Mouse (Mus musculus): ENCODE results near the gene 9530068E07Rik.

Gene 9530068E07Rik

GRCm38 (mm10) chr11:52421053-52421778, 25.0 kb downstream of the 9530068E07Rik start:
- peak; percentile 82 for DNase-seq (ENCODE audit: low read depth)

- DNase-seq (ENCODE audit: low read depth), result no peak
Measured at GRCm38 (mm10) chr11:52429440-52429839, 33.2 kb downstream of the 9530068E07Rik start.

DNA sequence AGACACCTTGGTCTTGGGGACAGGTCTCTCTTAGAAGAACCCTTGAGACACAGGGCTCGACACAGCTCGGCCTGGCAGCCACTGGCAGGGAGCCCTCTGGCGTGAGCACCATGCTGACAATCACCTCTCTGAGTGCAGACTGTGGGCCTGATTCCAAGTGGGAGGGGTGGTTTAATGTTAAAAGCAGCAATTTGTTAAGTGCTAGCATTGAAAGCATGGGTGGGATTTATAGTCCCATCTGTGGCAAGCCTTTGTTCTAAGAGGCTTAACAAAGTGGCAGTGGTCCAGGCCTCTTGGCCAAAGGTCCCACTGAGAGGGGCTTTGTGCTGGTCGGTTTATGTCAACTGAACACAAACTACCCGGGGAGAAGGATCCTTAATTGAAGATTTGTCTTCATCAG, 35.4 kb downstream of the 9530068E07Rik start:
- no peak for DNase-seq (ENCODE audit: low read depth)

DNA sequence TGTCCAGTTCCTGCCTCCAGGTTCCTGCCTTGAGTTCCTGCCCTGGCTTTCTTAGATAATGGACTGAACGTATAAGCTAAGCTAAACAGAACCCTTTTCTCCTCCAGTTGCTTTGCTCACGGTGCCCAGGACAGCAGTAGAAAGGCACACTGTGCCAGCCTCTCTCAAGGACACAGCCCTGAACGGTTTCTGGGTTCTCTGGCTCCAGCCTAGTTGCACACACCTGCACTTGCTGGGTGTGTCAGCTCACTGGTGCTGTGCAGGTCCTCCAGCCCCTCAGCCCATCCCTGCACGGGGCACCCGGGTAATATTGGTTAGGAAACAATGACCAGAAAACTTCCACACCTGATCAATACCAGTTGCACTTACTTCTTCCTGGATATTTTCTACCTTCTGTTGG, 35.9 kb downstream of the 9530068E07Rik start:
- DNase-seq (ENCODE audit: low read depth), result no peak

- no peak for DNase-seq (ENCODE audit: low read depth)
Measured at GRCm38 (mm10) chr11:52433076-52433796, 37.0 kb downstream of the 9530068E07Rik start.

GRCm38 (mm10) chr11:52433797-52434195, 37.6 kb downstream of the 9530068E07Rik start:
- no peak for DNase-seq (ENCODE audit: low read depth)

DNA sequence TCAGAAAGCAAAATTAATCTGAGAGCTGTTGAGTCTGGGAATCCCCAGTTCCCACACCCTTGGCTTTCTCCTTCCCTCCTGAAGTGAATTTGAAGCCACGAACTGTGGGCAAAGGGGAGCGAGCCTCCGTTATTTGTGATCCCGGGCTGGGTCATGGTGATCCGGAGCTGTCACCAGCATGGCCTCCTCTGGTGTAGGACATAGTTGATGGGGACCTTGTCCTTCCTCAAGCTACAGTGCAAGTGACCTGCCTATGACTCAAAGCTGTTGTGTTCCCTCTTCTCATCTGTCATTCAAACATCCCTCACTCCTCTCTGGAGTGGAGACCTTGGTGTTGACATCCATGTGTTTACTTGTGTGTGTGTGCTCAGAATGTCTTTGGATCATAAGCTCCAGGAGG, 39.2 kb downstream of the 9530068E07Rik start:
- DNase-seq (ENCODE audit: low read depth), result no peak

GRCm38 (mm10) chr11:52437123-52437522, 40.9 kb downstream of the 9530068E07Rik start:
- DNase-seq (ENCODE audit: low read depth), result no peak

DNA sequence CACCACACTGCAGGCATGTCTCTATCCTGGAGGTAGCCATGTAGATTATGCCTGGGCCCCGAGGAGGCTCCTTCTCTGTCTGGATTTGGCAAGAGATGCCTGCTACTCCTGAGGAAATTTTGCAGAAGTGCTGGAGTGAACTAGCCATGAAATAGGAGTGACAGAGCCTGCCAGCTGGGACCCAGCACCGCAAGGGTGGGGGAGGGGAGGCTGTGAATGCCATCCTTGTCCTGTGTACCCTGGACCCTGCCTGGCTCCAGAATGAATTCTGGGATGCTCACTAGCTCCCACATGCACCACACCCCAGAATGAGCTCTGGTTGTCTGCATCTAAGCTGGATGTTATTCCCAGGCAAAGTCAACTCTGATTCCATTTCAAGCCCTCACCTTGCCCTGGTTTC, 44.9 kb downstream of the 9530068E07Rik start:
- DNase-seq (ENCODE audit: low read depth), result no peak

GRCm38 (mm10) chr11:52447242-52447641, 51.0 kb downstream of the 9530068E07Rik start:
- no peak for DNase-seq (ENCODE audit: low read depth)

DNA sequence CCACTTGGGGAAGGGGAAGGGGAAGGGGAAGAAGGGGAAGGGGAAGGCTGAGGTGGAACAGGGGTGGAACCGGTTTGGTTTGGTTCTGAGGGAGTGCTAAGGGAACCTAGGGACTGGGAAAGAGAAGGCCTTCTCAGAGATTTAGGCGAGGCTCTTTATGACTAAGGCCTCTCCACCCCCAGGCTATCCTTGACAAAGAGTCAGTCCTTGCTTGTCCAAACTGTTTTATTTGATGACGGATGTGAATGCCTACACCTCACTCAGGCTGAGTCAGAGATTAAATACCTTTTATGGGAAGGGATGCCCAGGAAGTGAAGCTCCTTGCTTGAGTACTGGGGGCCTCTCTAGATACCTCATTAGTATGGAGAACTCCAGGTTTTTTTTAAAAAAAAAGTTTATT, 52.8 kb downstream of the 9530068E07Rik start:
- DNase-seq (ENCODE audit: low read depth), result no peak

DNA sequence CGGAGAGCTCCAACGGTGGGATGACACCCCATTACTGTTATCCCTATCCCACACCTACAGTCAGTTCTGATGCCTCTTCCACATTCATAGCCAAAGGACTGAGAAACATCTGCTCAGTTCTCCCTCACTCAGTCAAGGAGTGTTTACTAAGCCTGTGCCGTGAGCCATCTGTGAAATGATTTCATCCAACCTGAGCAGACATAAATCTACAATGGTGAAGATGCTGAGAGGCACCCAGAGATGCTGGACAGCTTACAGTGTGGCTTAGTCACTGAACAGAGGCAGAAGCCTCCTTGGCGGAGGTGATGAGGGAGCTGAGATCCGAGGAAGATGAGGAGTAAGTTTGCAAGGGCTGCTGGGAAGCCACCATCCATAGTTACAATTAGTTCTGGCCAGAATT, 62.1 kb downstream of the 9530068E07Rik start:
- DNase-seq (ENCODE audit: low read depth), result no peak

All from naive thymus-derived CD4-positive, alpha-beta T cell, adult 2 months (primary cell).